Mouse (Mus musculus) liver, adult 2 months (tissue): Measurements from ENCODE around the gene Abtb1.

Source experiments
- CTCF ChIP-seq: fragments of 200-500 bp; IDR thresholded peaks from 2 replicates; pipeline ENCODE4 v1.5.1; 2011; ENCODE audit warnings: low read depth, low read length, control low read depth
- POLR2A ChIP-seq: fragments of 200-500 bp; IDR thresholded peaks from 2 replicates; pipeline ENCODE4 v1.6.1; 2011; ENCODE audit warnings: low read length, control low read depth; ENCODE audit not compliant: insufficient read depth; ENCODE audit errors: extremely low read depth

DNA sequence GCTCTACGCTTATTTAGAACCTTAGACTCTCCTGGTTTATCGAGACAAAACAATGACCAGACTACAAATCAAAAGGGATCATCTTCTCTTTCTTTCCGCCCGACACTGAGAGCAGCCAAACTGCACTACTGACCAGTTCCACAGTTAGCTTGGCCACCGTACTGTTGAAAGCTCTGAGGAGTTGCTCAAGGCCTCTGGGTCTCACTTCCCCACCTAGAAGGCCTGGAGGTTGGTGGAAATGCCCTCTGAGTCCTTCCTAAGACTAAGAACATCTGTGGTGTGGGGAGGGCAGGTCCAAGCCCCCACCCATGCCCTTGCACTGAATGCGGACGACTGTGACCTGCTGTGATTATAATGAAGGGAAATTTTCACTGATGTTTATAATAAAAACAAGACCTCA is 23.9 kb upstream of the Abtb1 start:
- TF ChIP-seq CTCF (no peak), POLR2A (no peak)
